Mouse (Mus musculus) adrenal gland, postnatal 14 days (tissue): Measurements from ENCODE around the gene Fry. TPM values are rescaled to one million over a fixed set of nuclear protein-coding genes. Genes with fewer than 3 reads are reported as not detected.

Source experiments
- DNase-seq: peaks from one replicate; pipeline ENCODE4 v3.0.0; 2021; ENCODE audit warnings: mixed read lengths
- total RNA-seq: library from RNA; stranded (reverse); gene quantifications from 2 replicates; pipeline ENCODE4 v1.2.3, GENCODE M21; 2021

Gene Fry
- total RNA-seq, 1 experiment from 2014 or later: 39.4 TPM

GRCm38 (mm10) chr5:150223546-150224239 lies 105.2 kb downstream of the Fry start:
- DNase-seq: no peak

GRCm38 (mm10) chr5:150229086-150229485 lies 110.6 kb downstream of the Fry start:
- no peak for DNase-seq

GRCm38 (mm10) chr5:150229776-150230175 lies 111.3 kb downstream of the Fry start:
- DNase-seq: no peak

- peak; percentile 65 for DNase-seq
Observed at GRCm38 (mm10) chr5:150232159-150233150, 114.0 kb downstream of the Fry start.

GRCm38 (mm10) chr5:150233154-150233886 lies 114.9 kb downstream of the Fry start:
- peak; percentile 76 for DNase-seq

- DNase-seq: no peak
Observed at GRCm38 (mm10) chr5:150235931-150236330, 117.5 kb downstream of the Fry start.

- DNase-seq: no peak
Observed at GRCm38 (mm10) chr5:150236597-150236996, 118.2 kb downstream of the Fry start.

- DNase-seq: no peak
Observed at GRCm38 (mm10) chr5:150241638-150242037, 123.2 kb downstream of the Fry start.

- no peak for DNase-seq
Observed at GRCm38 (mm10) chr5:150246737-150247136, 128.3 kb downstream of the Fry start.

GRCm38 (mm10) chr5:150257764-150258163 lies 139.3 kb downstream of the Fry start:
- no peak for DNase-seq

- DNase-seq: peak; percentile 57
Observed at GRCm38 (mm10) chr5:150259191-150260053, 141.0 kb downstream of the Fry start.

- DNase-seq: no peak
Observed at GRCm38 (mm10) chr5:150260054-150260386, 141.6 kb downstream of the Fry start.

- no peak for DNase-seq
Observed at GRCm38 (mm10) chr5:150261361-150261760, 142.9 kb downstream of the Fry start.

- no peak for DNase-seq
Observed at GRCm38 (mm10) chr5:150262046-150262716, 143.7 kb downstream of the Fry start.

- DNase-seq: no peak
Observed at GRCm38 (mm10) chr5:150262717-150263103, 144.3 kb downstream of the Fry start.

- DNase-seq: no peak
Observed at GRCm38 (mm10) chr5:150263162-150263561, 144.7 kb downstream of the Fry start.

- DNase-seq: no peak
Observed at GRCm38 (mm10) chr5:150263656-150264055, 145.2 kb downstream of the Fry start.

GRCm38 (mm10) chr5:150265005-150265404 lies 146.6 kb downstream of the Fry start:
- no peak for DNase-seq

GRCm38 (mm10) chr5:150265953-150266352 lies 147.5 kb downstream of the Fry start:
- no peak for DNase-seq

- no peak for DNase-seq
Observed at GRCm38 (mm10) chr5:150268261-150268660, 149.8 kb downstream of the Fry start.

GRCm38 (mm10) chr5:150270468-150270867 lies 152.0 kb downstream of the Fry start:
- no peak for DNase-seq
